Mouse (Mus musculus) heart, embryonic 10.5 days (tissue): ENCODE measurements around the gene Amh. TPM values are rescaled to one million over a fixed set of nuclear protein-coding genes. Genes with fewer than 3 reads are reported as not detected.
A peak's percentile ranks its signal among the peaks of the same experiment; 100 is the strongest.

Experiments used
- DNase-seq: peaks from one replicate; pipeline ENCODE4 v3.0.0-alpha.2; 2017; ENCODE audit warnings: low spot score
- H3K27ac ChIP-seq: fragments of 300-500 bp; sonication (generic); 2 replicates; pipeline ENCODE4 v1.5.1; 2016; ENCODE audit warnings: mild to moderate bottlenecking
- H3K27me3 ChIP-seq: fragments of 300-500 bp; sonication (generic); 2 replicates; pipeline ENCODE4 v1.6.1; 2016; ENCODE audit warnings: mild to moderate bottlenecking; ENCODE audit not compliant: poor library complexity, insufficient read depth, severe bottlenecking
- H3K36me3 ChIP-seq: fragments of 300-500 bp; sonication (generic); 2 replicates; pipeline ENCODE4 v1.6.1; 2016; ENCODE audit warnings: mild to moderate bottlenecking, moderate library complexity
- H3K4me1 ChIP-seq: fragments of 300-500 bp; sonication (generic); 2 replicates; pipeline ENCODE4 v1.6.1; 2016; ENCODE audit warnings: mild to moderate bottlenecking
- H3K4me3 ChIP-seq: fragments of 300-500 bp; sonication (generic); 2 replicates; pipeline ENCODE4 v1.5.1; 2016; ENCODE audit warnings: mild to moderate bottlenecking, moderate library complexity
- H3K9me3 ChIP-seq: fragments of 300-500 bp; sonication (generic); 2 replicates; pipeline ENCODE4 v1.6.1; 2016; ENCODE audit warnings: mild to moderate bottlenecking, moderate library complexity
- WGBS: fragments of 180-500 bp; shearing (Covaris S2); methylation state at CpG from one replicate; pipeline ENCODE4 v1.1.7; 2016; 5-methylcytosine and 5-hydroxymethylcytosine counted together
- polyA plus RNA-seq: library from polyadenylated mRNA; unstranded; fragments of >200 nt; fragmentation: Nextera tagmentation; extraction: Ambion mirVana; gene quantifications from 2 replicates; pipeline ENCODE4 v1.2.1, GENCODE M21; 2016

Amh gene
- polyA plus RNA-seq, 1 experiment from 2014 or later = not detected

GRCm38 (mm10) chr10:80802996-80803395 is 2.0 kb upstream of the Amh start:
- no peak overlapping the region; the same call in 1 of the 2 replicates for H3K27ac ChIP-seq
- no peak overlapping the region for H3K4me3 ChIP-seq
- WGBS = 80% methylated on average over 3 of the region's 3 CpGs
- DNase-seq = no peak
- peaks cover 16% of the 10 kb centered on the region; the same call in 1 of the 2 replicates for H3K27me3 ChIP-seq
- H3K4me1 ChIP-seq = peaks cover 55% of the 10 kb centered on the region
- H3K36me3 ChIP-seq = peaks cover 59% of the 10 kb centered on the region
- no peaks in the 10 kb centered on the region for H3K9me3 ChIP-seq

DNA sequence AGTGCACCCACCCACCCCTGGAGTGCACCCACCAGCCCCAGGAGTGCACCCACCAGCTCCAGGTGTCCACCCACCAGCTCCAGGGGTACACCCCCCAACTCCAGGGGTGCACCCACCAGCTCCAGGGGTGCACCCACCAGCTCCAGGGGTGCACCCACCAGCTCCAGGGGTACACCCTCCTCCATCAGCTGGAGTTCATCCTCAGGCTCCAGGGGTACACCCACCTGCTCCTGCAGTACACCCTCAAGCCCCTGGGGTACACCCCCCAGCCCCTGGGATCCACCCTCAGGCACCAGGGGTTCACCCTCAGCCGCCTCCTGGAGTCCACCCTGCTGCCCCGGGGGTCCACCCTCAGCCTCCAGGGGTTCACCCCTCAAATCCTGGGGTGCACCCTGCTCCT is 703 bp upstream of the Amh start:
- Histone ChIP-seq H3K27ac (no peak overlapping the region), H3K9me3 (no peaks in the 10 kb centered on the region), H3K36me3 (peaks cover 59% of the 10 kb centered on the region), H3K4me1 (peaks cover 67% of the 10 kb centered on the region), H3K27me3 (peaks cover 20% of the 10 kb centered on the region; the same call in 1 of the 2 replicates), H3K4me3 (no peak overlapping the region)
- DNase-seq = no peak
- WGBS = 97% methylated on average over 2 of the region's 2 CpGs

- Histone ChIP-seq H3K27me3 (peaks cover 23% of the 10 kb centered on the region), H3K9me3 (no peaks in the 10 kb centered on the region), H3K27ac (peak overlapping the region; percentile 37; the same call in 1 of the 2 replicates), H3K4me1 (peaks cover 67% of the 10 kb centered on the region), H3K36me3 (peaks cover 54% of the 10 kb centered on the region), H3K4me3 (peak overlapping the region; percentile 9)
- WGBS = 74% methylated on average over 5 of the region's 5 CpGs
- no peak for DNase-seq
Observed at GRCm38 (mm10) chr10:80805322-80805721, 279 bp downstream of the Amh start.

DNA sequence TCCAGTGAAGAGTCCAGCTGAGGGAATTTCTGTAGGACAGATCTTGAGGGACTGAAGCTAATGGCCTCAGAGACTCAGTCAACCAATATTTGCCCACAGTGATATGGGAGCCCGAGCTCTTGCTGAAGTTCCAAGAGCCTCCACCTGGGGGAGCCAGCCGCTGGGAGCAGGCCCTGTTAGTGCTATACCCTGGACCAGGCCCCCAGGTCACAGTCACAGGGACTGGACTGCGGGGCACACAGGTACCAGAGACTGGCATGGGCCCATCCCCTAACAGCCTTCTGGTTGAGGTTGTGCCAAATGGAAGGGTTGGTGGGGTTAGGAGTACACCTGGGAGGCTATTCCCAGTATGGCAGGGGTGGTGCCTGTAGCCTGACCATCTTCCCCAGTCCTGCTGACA is 882 bp downstream of the Amh start:
- H3K9me3 ChIP-seq = no peaks in the 10 kb centered on the region
- peak; percentile 89 for DNase-seq
- WGBS = 18% methylated on average over 3 of the region's 3 CpGs
- H3K27ac ChIP-seq = peak overlapping the region; percentile 89; the same call in 1 of the 2 replicates
- H3K36me3 ChIP-seq = peaks cover 50% of the 10 kb centered on the region
- 0 out of 2 replicates have a peak overlapping the region, but pooled peaks have one; percentile 69 for H3K4me3 ChIP-seq
- H3K4me1 ChIP-seq = peaks cover 66% of the 10 kb centered on the region
- H3K27me3 ChIP-seq = peaks cover 26% of the 10 kb centered on the region

DNA sequence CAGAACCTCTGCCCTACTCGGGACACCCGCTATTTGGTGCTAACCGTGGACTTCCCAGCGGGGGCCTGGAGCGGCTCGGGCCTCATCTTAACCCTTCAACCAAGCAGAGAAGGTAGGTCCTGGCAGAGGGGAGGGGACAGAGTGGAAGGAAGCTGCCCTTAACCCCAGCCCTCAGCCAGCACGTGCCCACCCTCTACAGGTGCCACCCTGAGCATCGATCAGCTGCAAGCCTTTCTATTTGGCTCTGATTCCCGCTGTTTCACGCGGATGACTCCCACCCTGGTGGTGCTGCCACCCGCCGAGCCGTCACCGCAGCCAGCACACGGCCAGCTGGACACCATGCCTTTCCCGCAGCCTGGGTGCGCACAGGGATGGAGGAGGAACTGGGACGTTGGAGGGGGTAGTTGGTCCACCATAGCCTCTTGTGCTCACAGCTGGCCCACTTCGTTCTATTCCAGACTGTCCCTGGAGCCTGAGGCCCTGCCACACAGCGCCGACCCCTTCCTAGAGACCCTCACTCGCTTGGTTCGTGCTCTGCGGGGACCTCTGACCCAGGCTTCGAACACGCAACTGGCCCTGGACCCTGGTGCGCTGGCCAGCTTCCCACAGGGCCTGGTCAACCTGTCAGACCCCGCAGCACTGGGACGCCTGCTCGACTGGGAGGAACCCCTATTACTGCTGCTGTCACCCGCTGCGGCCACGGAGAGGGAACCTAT is 1.5 kb downstream of the Amh start:
- H3K9me3 ChIP-seq = no peaks in the 10 kb centered on the region
- peaks cover 44% of the 10 kb centered on the region for H3K36me3 ChIP-seq
- H3K4me3 ChIP-seq = peak overlapping the region; percentile 69
- 37% methylated on average over 34 of the region's 34 CpGs for WGBS
- peaks cover 66% of the 10 kb centered on the region for H3K4me1 ChIP-seq
- H3K27ac ChIP-seq = peak overlapping the region; percentile 89
- DNase-seq = no peak
- peaks cover 26% of the 10 kb centered on the region for H3K27me3 ChIP-seq

GRCm38 (mm10) chr10:80807057-80807627 is 2.1 kb downstream of the Amh start:
- Histone ChIP-seq H3K4me1 (peaks cover 68% of the 10 kb centered on the region), H3K27me3 (peaks cover 26% of the 10 kb centered on the region), H3K4me3 (peak overlapping the region; percentile 69), H3K27ac (peak overlapping the region; percentile 89), H3K36me3 (peaks cover 38% of the 10 kb centered on the region), H3K9me3 (no peaks in the 10 kb centered on the region)
- peak; percentile 90 for DNase-seq
- 1% methylated on average over 58 of the region's 58 CpGs for WGBS

GRCm38 (mm10) chr10:80808099-80808984 is 3.3 kb downstream of the Amh start:
- peak overlapping the region; percentile 69 for H3K4me3 ChIP-seq
- peaks cover 73% of the 10 kb centered on the region for H3K4me1 ChIP-seq
- peaks cover 26% of the 10 kb centered on the region for H3K27me3 ChIP-seq
- H3K36me3 ChIP-seq = peaks cover 26% of the 10 kb centered on the region
- H3K9me3 ChIP-seq = no peaks in the 10 kb centered on the region
- peak overlapping the region; percentile 89 for H3K27ac ChIP-seq
- 13% methylated on average over 40 of the region's 40 CpGs for WGBS
- no peak for DNase-seq

GRCm38 (mm10) chr10:80808985-80809632 is 4.1 kb downstream of the Amh start:
- Histone ChIP-seq H3K36me3 (peaks cover 18% of the 10 kb centered on the region), H3K27ac (peak overlapping the region; percentile 89), H3K4me1 (peaks cover 73% of the 10 kb centered on the region), H3K4me3 (peak overlapping the region; percentile 69), H3K9me3 (no peaks in the 10 kb centered on the region), H3K27me3 (peaks cover 26% of the 10 kb centered on the region)
- WGBS = 5% methylated on average over 18 of the region's 18 CpGs
- peak; percentile 77 for DNase-seq

DNA sequence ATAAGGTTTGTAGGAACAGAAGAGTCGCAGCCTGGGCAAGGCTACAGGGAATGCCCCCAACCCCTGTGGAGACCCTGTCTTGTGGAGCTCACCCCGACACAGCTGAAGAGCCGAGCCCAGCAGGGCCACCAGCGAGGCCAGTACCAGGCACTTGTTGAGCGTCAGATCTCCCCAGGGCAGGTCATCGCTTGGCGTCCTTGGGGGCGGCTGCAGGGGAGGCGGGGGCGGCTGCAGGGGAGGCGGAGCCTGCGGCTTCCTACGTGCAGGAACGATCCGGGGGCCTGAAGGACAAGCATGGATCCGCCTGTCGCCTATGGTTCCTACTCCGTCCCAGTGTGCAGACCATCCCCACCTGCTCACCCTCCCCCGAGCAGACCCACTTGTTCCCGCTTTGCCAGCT is 5.0 kb downstream of the Amh start:
- H3K27ac ChIP-seq = peak overlapping the region; percentile 86
- DNase-seq = peak; percentile 80
- H3K4me3 ChIP-seq = peak overlapping the region; percentile 54
- WGBS = 2% methylated on average over 20 of the region's 20 CpGs
- no peaks in the 10 kb centered on the region for H3K9me3 ChIP-seq
- peaks cover 26% of the 10 kb centered on the region for H3K27me3 ChIP-seq
- H3K36me3 ChIP-seq = peaks cover 8% of the 10 kb centered on the region
- H3K4me1 ChIP-seq = peaks cover 63% of the 10 kb centered on the region

GRCm38 (mm10) chr10:80812391-80813041 is 7.5 kb downstream of the Amh start:
- peaks cover 14% of the 10 kb centered on the region for H3K27me3 ChIP-seq
- no peaks in the 10 kb centered on the region for H3K9me3 ChIP-seq
- 46% methylated on average over 5 of the region's 5 CpGs for WGBS
- peak overlapping the region; percentile 38 for H3K27ac ChIP-seq
- H3K36me3 ChIP-seq = no peaks in the 10 kb centered on the region
- no peak overlapping the region for H3K4me3 ChIP-seq
- peaks cover 39% of the 10 kb centered on the region for H3K4me1 ChIP-seq
- no peak for DNase-seq

DNA sequence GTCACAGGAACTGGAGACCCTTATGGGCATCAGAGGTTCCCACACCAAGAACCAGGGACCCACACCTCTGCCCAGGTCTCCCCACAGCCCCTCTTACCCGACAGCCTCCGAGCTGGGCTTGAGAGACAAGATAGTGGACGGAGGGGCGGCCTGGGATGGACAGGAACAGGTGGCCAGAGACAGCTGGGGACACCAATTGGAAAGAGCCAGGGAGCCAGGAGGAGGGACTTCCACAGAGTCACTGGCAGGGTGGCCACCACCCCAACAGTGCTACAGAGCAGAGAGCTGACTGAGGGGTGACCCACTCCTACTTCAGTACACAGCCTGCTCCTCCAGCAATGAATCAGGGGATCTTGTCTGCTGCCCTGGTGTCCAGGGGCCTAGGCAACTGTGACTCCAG is 8.3 kb downstream of the Amh start, which contains the start of gene Jsrp1:
Gene Jsrp1, minus strand, starts transcription at position 133 of the 400 bp plus-strand sequence.
- H3K27me3 ChIP-seq = peaks cover 7% of the 10 kb centered on the region
- peaks cover 30% of the 10 kb centered on the region for H3K4me1 ChIP-seq
- 40% methylated on average over 4 of the region's 4 CpGs for WGBS
- H3K27ac ChIP-seq = peak within 1 kb of the TSS; percentile 38
- no peaks in the 10 kb centered on the region for H3K9me3 ChIP-seq
- no peak for DNase-seq
- H3K36me3 ChIP-seq = no peaks in the 10 kb centered on the region
- H3K4me3 ChIP-seq = no peak within 1 kb of the TSS

- H3K9me3 ChIP-seq = no peaks in the 10 kb centered on the region
- peaks cover 7% of the 10 kb centered on the region for H3K27me3 ChIP-seq
- no peak overlapping the region for H3K27ac ChIP-seq
- 67% methylated on average over 7 of the region's 7 CpGs for WGBS
- no peaks in the 10 kb centered on the region for H3K36me3 ChIP-seq
- no peak overlapping the region for H3K4me3 ChIP-seq
- peaks cover 25% of the 10 kb centered on the region for H3K4me1 ChIP-seq
- no peak for DNase-seq
Observed at GRCm38 (mm10) chr10:80814800-80815199, 9.8 kb downstream of the Amh start.
